Mouse (Mus musculus): ENCODE results near the gene Fermt3. TPM values are rescaled to one million over a fixed set of nuclear protein-coding genes. Genes with fewer than 3 reads are reported as not detected.

Fermt3 gene
- total RNA-seq, 2 experiments from 2014 or later = 6.9 TPM

- DNase-seq = no peak
These were observed 28.6 kb downstream of the Fermt3 start for GRCm38 (mm10) chr19:6990712-6991111.

GRCm38 (mm10) chr19:6989251-6989650 is 30.0 kb downstream of the Fermt3 start:
- no peak for DNase-seq

GRCm38 (mm10) chr19:6987904-6988285 is 31.4 kb downstream of the Fermt3 start:
- no peak for DNase-seq

- peak; percentile 84 to 91 for DNase-seq
These were observed 32.0 kb downstream of the Fermt3 start, which contains the start of gene Vegfb for GRCm38 (mm10) chr19:6987061-6987903. TSS of gene Vegfb (minus strand) at chr19:6987651.

GRCm38 (mm10) chr19:6985951-6986708 is 33.1 kb downstream of the Fermt3 start:
- no peak for DNase-seq

- no peak for DNase-seq
These were observed 34.0 kb downstream of the Fermt3 start for GRCm38 (mm10) chr19:6985300-6985699.

GRCm38 (mm10) chr19:6983621-6984020 is 35.6 kb downstream of the Fermt3 start:
- no peak for DNase-seq

- no peak for DNase-seq
These were observed 37.8 kb downstream of the Fermt3 start for GRCm38 (mm10) chr19:6981465-6981864.

- peak; percentile 99 for DNase-seq
These were observed 38.7 kb downstream of the Fermt3 start, which contains the start of gene Fkbp2 for GRCm38 (mm10) chr19:6980381-6981093. TSS of gene Fkbp2 (minus strand) at chr19:6980501.

- DNase-seq = peak; percentile 100
These were observed 39.5 kb downstream of the Fermt3 start for GRCm38 (mm10) chr19:6979486-6980380.

GRCm38 (mm10) chr19:6979001-6979479 is 40.2 kb downstream of the Fermt3 start:
- DNase-seq = peak; percentile 53 to 73

GRCm38 (mm10) chr19:6978639-6978974 is 40.7 kb downstream of the Fermt3 start:
- no peak for DNase-seq

- no peak for DNase-seq
These were observed 41.3 kb downstream of the Fermt3 start for GRCm38 (mm10) chr19:6977759-6978638.

- DNase-seq = peak; percentile 73 to 81
These were observed 43.4 kb downstream of the Fermt3 start, which contains the start of gene Plcb3 for GRCm38 (mm10) chr19:6975537-6976521. TSS of gene Plcb3 (minus strand) at chr19:6976470.

- peak; percentile 84 to 93 for DNase-seq
These were observed 44.8 kb downstream of the Fermt3 start, which contains the start of gene Ppp1r14b for GRCm38 (mm10) chr19:6974211-6975205. TSS of gene Ppp1r14b (plus strand) at chr19:6974968.

- DNase-seq = no peak
These were observed 45.6 kb downstream of the Fermt3 start for GRCm38 (mm10) chr19:6973581-6974190.

All from adrenal gland, postnatal 36 days (tissue).